Mouse (Mus musculus) olfactory bulb, adult 2 months (tissue): ENCODE results near the gene Tbc1d16.

Experiments used
- CTCF ChIP-seq: fragments of 200-500 bp; IDR thresholded peaks from 2 replicates; pipeline ENCODE4 v1.5.1; 2012; ENCODE audit warnings: low read depth, mild to moderate bottlenecking, low read length, moderate library complexity; ENCODE audit not compliant: insufficient read depth
- POLR2A ChIP-seq: fragments of 200-500 bp; IDR thresholded peaks from 2 replicates; pipeline ENCODE4 v1.6.1; 2012; ENCODE audit warnings: mild to moderate bottlenecking, low read depth, low read length, moderate library complexity; ENCODE audit not compliant: insufficient read depth

DNA sequence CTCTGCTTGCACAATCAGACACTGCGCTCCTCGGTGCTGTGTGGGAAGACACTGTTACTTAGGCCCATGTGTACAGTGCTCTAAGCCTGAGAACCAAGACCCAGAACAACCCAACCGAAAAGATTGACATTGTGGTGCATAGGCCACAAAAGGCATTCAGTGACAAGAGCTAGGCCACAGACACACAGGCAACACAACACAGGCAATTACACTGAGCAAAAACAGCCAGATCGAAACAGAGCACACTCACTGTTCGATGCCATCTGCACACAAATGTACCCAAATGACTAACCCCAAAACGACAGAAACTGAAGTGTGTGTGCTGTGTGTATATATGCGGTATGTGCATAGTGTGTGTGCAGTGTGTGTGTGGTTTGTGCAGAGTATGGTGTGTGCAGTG lies 63.9 kb downstream of the Tbc1d16 start:
- no peak for TF ChIP-seq CTCF
- TF ChIP-seq POLR2A = no peak
